Mouse (Mus musculus): Measurements from ENCODE around the gene Wrap53. TPM values are rescaled to one million over a fixed set of nuclear protein-coding genes. Genes with fewer than 3 reads are reported as not detected.

Wrap53 gene
- polyA plus RNA-seq, 1 experiment from 2014 or later, result 21.6 TPM

- H3K27ac ChIP-seq, result peak overlapping the region; percentile 97
- H3K27me3 ChIP-seq (replicated peaks), result no peaks in the 10 kb centered on the region
- no peaks in the 10 kb centered on the region for H3K9me3 ChIP-seq
- H3K4me2 ChIP-seq, result peak overlapping the region; percentile 60
- H3K9ac ChIP-seq, result peak overlapping the region; percentile 38; the same call in 1 of the 2 replicates
- ATAC-seq (ENCODE audit: insufficient read depth, low FRiP score, low read depth), result no peak
- WGBS, result under 1% methylated on average over 8 of the region's 8 CpGs
- peak overlapping the region; percentile 80 for H3K4me3 ChIP-seq (replicated peaks)
- no peaks in the 10 kb centered on the region for H3K36me3 ChIP-seq
- peaks cover 32% of the 10 kb centered on the region for H3K4me1 ChIP-seq
These were observed 1.8 kb upstream of the Wrap53 start for GRCm38 (mm10) chr11:69581814-69582213.

GRCm38 (mm10) chr11:69581147-69581688 lies 1.2 kb upstream of the Wrap53 start:
- peak overlapping the region; percentile 60 for H3K4me2 ChIP-seq
- ATAC-seq (ENCODE audit: insufficient read depth, low FRiP score, low read depth), result peak; percentile 82

GRCm38 (mm10) chr11:69580572-69581146 lies 604 bp upstream of the Wrap53 start:
- Histone ChIP-seq H3K4me1 (peaks cover 33% of the 10 kb centered on the region), H3K4me2 (peak overlapping the region; percentile 60), H3K27me3 (replicated peaks) (no peaks in the 10 kb centered on the region), H3K27ac (peak overlapping the region; percentile 97), H3K9ac (peak overlapping the region; percentile 73), H3K36me3 (no peaks in the 10 kb centered on the region; the same call in 1 of the 2 replicates), H3K4me3 (replicated peaks) (peak overlapping the region; percentile 80), H3K9me3 (no peaks in the 10 kb centered on the region)
- under 1% methylated on average over 25 of the region's 25 CpGs for WGBS
- no peak for ATAC-seq (ENCODE audit: insufficient read depth, low FRiP score, low read depth)

More at GRCm38 (mm10) chr11:69581147-69581688, 1.2 kb upstream of the Wrap53 start:
- Histone ChIP-seq H3K4me3 (replicated peaks) (peak overlapping the region; percentile 80), H3K9ac (peak overlapping the region; percentile 73), H3K36me3 (no peaks in the 10 kb centered on the region; the same call in 1 of the 2 replicates), H3K27ac (peak overlapping the region; percentile 97), H3K9me3 (no peaks in the 10 kb centered on the region), H3K4me1 (peaks cover 33% of the 10 kb centered on the region), H3K27me3 (replicated peaks) (no peaks in the 10 kb centered on the region)
- under 1% methylated on average over 36 of the region's 36 CpGs for WGBS

- ATAC-seq (ENCODE audit: insufficient read depth, low FRiP score, low read depth), result peak; percentile 93
- H3K4me1 ChIP-seq, result peaks cover 30% of the 10 kb centered on the region
- no peaks in the 10 kb centered on the region for H3K27me3 ChIP-seq (replicated peaks)
- under 1% methylated on average over 39 of the region's 39 CpGs for WGBS
- no peaks in the 10 kb centered on the region; the same call in 1 of the 2 replicates for H3K36me3 ChIP-seq
- H3K9ac ChIP-seq, result peak overlapping the region; percentile 73
- H3K9me3 ChIP-seq, result no peaks in the 10 kb centered on the region
- peak overlapping the region; percentile 80 for H3K4me3 ChIP-seq (replicated peaks)
- H3K4me2 ChIP-seq, result peak overlapping the region; percentile 79
- H3K27ac ChIP-seq, result peak overlapping the region; percentile 97
These were observed 682 bp downstream of the Wrap53 start for GRCm38 (mm10) chr11:69579128-69580017.

GRCm38 (mm10) chr11:69578301-69578700 lies 1.8 kb downstream of the Wrap53 start:
- WGBS, result 7% methylated on average over 15 of the region's 15 CpGs
- H3K4me3 ChIP-seq (replicated peaks), result peak overlapping the region; percentile 80
- peak overlapping the region; percentile 49 for H3K9ac ChIP-seq
- no peak for ATAC-seq (ENCODE audit: insufficient read depth, low FRiP score, low read depth)
- H3K4me2 ChIP-seq, result peak overlapping the region; percentile 79
- 0 out of 2 replicates have a peak overlapping the region, but pooled peaks have one; percentile 79 for H3K27ac ChIP-seq
- no peaks in the 10 kb centered on the region; the same call in 1 of the 2 replicates for H3K36me3 ChIP-seq
- H3K9me3 ChIP-seq, result no peaks in the 10 kb centered on the region
- H3K4me1 ChIP-seq, result peaks cover 30% of the 10 kb centered on the region
- no peaks in the 10 kb centered on the region for H3K27me3 ChIP-seq (replicated peaks)

GRCm38 (mm10) chr11:69576307-69576706 lies 3.7 kb downstream of the Wrap53 start:
- no peak for ATAC-seq (ENCODE audit: insufficient read depth, low FRiP score, low read depth)
- 68% methylated on average over 5 of the region's 5 CpGs for WGBS
- Histone ChIP-seq H3K36me3 (peaks cover 2% of the 10 kb centered on the region; the same call in 1 of the 2 replicates), H3K4me3 (replicated peaks) (no peak overlapping the region), H3K27ac (no peak overlapping the region), H3K27me3 (replicated peaks) (no peaks in the 10 kb centered on the region), H3K9me3 (no peaks in the 10 kb centered on the region), H3K4me1 (peaks cover 20% of the 10 kb centered on the region), H3K4me2 (no peak overlapping the region), H3K9ac (no peak overlapping the region)

GRCm38 (mm10) chr11:69575220-69575619 lies 4.8 kb downstream of the Wrap53 start:
- H3K36me3 ChIP-seq, result peaks cover 11% of the 10 kb centered on the region; the same call in 1 of the 2 replicates
- H3K27me3 ChIP-seq (replicated peaks), result no peaks in the 10 kb centered on the region
- 62% methylated on average over 3 of the region's 3 CpGs for WGBS
- no peak for ATAC-seq (ENCODE audit: insufficient read depth, low FRiP score, low read depth)
- no peak overlapping the region for H3K9ac ChIP-seq
- no peak overlapping the region for H3K4me3 ChIP-seq (replicated peaks)
- H3K27ac ChIP-seq, result no peak overlapping the region
- no peaks in the 10 kb centered on the region for H3K9me3 ChIP-seq
- peaks cover 20% of the 10 kb centered on the region for H3K4me1 ChIP-seq
- H3K4me2 ChIP-seq, result no peak overlapping the region

- Histone ChIP-seq H3K4me1 (peaks cover 8% of the 10 kb centered on the region; the same call in 1 of the 2 replicates), H3K4me2 (no peak overlapping the region), H3K36me3 (peaks cover 17% of the 10 kb centered on the region; the same call in 1 of the 2 replicates)
These were observed 14.9 kb downstream of the Wrap53 start for GRCm38 (mm10) chr11:69565131-69565530.

GRCm38 (mm10) chr11:69564391-69564790 lies 15.7 kb downstream of the Wrap53 start:
- ATAC-seq (ENCODE audit: insufficient read depth, low FRiP score, low read depth), result no peak
- Histone ChIP-seq H3K27me3 (replicated peaks) (no peaks in the 10 kb centered on the region), H3K36me3 (peaks cover 14% of the 10 kb centered on the region; the same call in 1 of the 2 replicates), H3K4me3 (replicated peaks) (no peak overlapping the region), H3K27ac (no peak overlapping the region), H3K4me1 (peaks cover 15% of the 10 kb centered on the region), H3K9ac (no peak overlapping the region), H3K4me2 (no peak overlapping the region), H3K9me3 (no peaks in the 10 kb centered on the region)
- 55% methylated on average over 3 of the region's 3 CpGs for WGBS

More at GRCm38 (mm10) chr11:69565131-69565530, 14.9 kb downstream of the Wrap53 start:
- 80% methylated on average over 8 of the region's 8 CpGs for WGBS
- no peaks in the 10 kb centered on the region for H3K9me3 ChIP-seq
- no peak overlapping the region for H3K27ac ChIP-seq
- H3K4me3 ChIP-seq (replicated peaks), result no peak overlapping the region
- H3K9ac ChIP-seq, result no peak overlapping the region
- no peak for ATAC-seq (ENCODE audit: insufficient read depth, low FRiP score, low read depth)
- no peaks in the 10 kb centered on the region for H3K27me3 ChIP-seq (replicated peaks)

- Histone ChIP-seq H3K27ac (no peak overlapping the region), H3K9me3 (no peaks in the 10 kb centered on the region), H3K36me3 (peaks cover 14% of the 10 kb centered on the region; the same call in 1 of the 2 replicates), H3K4me3 (replicated peaks) (no peak overlapping the region), H3K4me1 (peaks cover 26% of the 10 kb centered on the region), H3K4me2 (no peak overlapping the region), H3K9ac (no peak overlapping the region), H3K27me3 (replicated peaks) (no peaks in the 10 kb centered on the region)
- ATAC-seq (ENCODE audit: insufficient read depth, low FRiP score, low read depth), result no peak
- whole genome bisulfite sequencing, result 79% methylated on average over 13 of the region's 13 CpGs
These were observed 16.7 kb downstream of the Wrap53 start for GRCm38 (mm10) chr11:69563373-69563772.

- no peak for ATAC-seq (ENCODE audit: insufficient read depth, low FRiP score, low read depth)
- Histone ChIP-seq H3K4me2 (peak overlapping the region; percentile 94), H3K27ac (no peak overlapping the region), H3K27me3 (replicated peaks) (no peaks in the 10 kb centered on the region), H3K9ac (no peak overlapping the region), H3K9me3 (no peaks in the 10 kb centered on the region), H3K4me3 (replicated peaks) (no peak overlapping the region), H3K36me3 (peaks cover 14% of the 10 kb centered on the region; the same call in 1 of the 2 replicates), H3K4me1 (peaks cover 26% of the 10 kb centered on the region)
- WGBS, result 37% methylated on average over 16 of the region's 16 CpGs
These were observed 18.9 kb downstream of the Wrap53 start for GRCm38 (mm10) chr11:69560896-69561854.
